Mouse (Mus musculus): ENCODE data around the gene Suclg1. TPM values are rescaled to one million over a fixed set of nuclear protein-coding genes. Genes with fewer than 3 reads are reported as not detected.

The Suclg1 gene
- polyA plus RNA-seq, 1 experiment = 53.5 TPM

GRCm38 (mm10) chr6:73314923-73315603 lies 66.9 kb downstream of the Suclg1 start:
- no peak for TF ChIP-seq CTCF (IDR thresholded peaks at IDR 0.05; ENCODE audit: control insufficient read depth, insufficient read depth, low read length)
- no peak for TF ChIP-seq POLR2A (IDR thresholded peaks at IDR 0.05; ENCODE audit: borderline replicate concordance, control insufficient read depth, low read depth, low read length)
- WGBS = under 1% methylated on average over 17 of the region's 17 CpGs
- Histone ChIP-seq H3K4me3 (replicated peaks; ENCODE audit: control insufficient read depth, low read depth, low read length) (no peak overlapping the region), H3K4me1 (ENCODE audit: control insufficient read depth, insufficient read depth, low read length) (no peaks in the 10 kb centered on the region), H3K27ac (ENCODE audit: control insufficient read depth, insufficient read depth, low read depth, low read length, poor library complexity) (no peak overlapping the region)

- 33% methylated on average over 2 of the region's 2 CpGs for WGBS
- no peak overlapping the region for H3K4me3 ChIP-seq (replicated peaks; ENCODE audit: control insufficient read depth, low read depth, low read length)
- no peak for TF ChIP-seq POLR2A (IDR thresholded peaks at IDR 0.05; ENCODE audit: borderline replicate concordance, control insufficient read depth, low read depth, low read length)
- no peak for TF ChIP-seq CTCF (IDR thresholded peaks at IDR 0.05; ENCODE audit: control insufficient read depth, insufficient read depth, low read length)
- no peak overlapping the region for H3K27ac ChIP-seq (ENCODE audit: control insufficient read depth, insufficient read depth, low read depth, low read length, poor library complexity)
- no peaks in the 10 kb centered on the region for H3K4me1 ChIP-seq (ENCODE audit: control insufficient read depth, insufficient read depth, low read length)
These were observed 74.1 kb downstream of the Suclg1 start for GRCm38 (mm10) chr6:73322306-73322705.

Other genes with a start within 250 kb of the Suclg1 start
- gene Dnah6, start 26.7 kb upstream of the Suclg1 start, polyA plus RNA-seq (2011; ENCODE audit: insufficient read depth, insufficient read length, low replicate concordance, missing spikeins) = 0.43 and 0.70 TPM in 2 replicates
- gene 4931417E11Rik, start 221.3 kb downstream of the Suclg1 start, polyA plus RNA-seq (2011; ENCODE audit: insufficient read depth, insufficient read length, low replicate concordance, missing spikeins) = not detected in 2 replicates

All from bone marrow, adult 2 months (tissue).